Mouse (Mus musculus) testis, adult 2 months (tissue): ENCODE results near the gene Katnal1.

Experiments
- CTCF ChIP-seq: fragments of 200-500 bp; IDR thresholded peaks from 2 replicates; pipeline ENCODE4 v1.5.1; 2012; ENCODE audit warnings: low read depth, mild to moderate bottlenecking, inconsistent platforms, low read length, moderate library complexity; ENCODE audit not compliant: control insufficient read depth, insufficient read depth, insufficient replicate concordance
- POLR2A ChIP-seq: fragments of 200-500 bp; IDR thresholded peaks from 2 replicates; pipeline ENCODE4 v1.6.1; 2012; ENCODE audit warnings: low read depth, mild to moderate bottlenecking, inconsistent platforms, low read length, moderate library complexity; ENCODE audit not compliant: control insufficient read depth

DNA sequence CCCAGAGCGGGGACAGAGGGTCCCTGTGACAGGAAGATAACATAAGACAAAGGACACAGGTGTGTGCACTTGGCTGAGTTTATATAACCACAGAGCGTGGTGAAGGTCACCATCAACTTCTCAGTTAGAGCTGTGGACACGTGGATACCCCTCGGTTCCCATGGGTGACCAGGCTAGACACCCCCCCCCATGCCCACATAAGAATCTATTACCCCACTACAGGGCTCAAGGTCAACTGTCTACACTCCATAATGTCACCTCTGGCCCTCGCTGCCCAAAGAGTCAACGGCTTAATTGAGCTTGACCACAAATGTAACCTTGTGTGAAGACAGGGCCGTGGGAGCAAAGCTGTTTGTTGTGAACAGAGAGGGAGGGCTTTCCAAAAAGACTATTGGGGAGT lies 103.4 kb downstream of the Katnal1 start:
- TF ChIP-seq CTCF (no peak), POLR2A (no peak)
